Mouse (Mus musculus) CH12.LX (cell line): Measurements from ENCODE around the gene Pogz.

Experiments
- CTCF ChIP-seq, 2 experiments: IDR thresholded peaks in 1 of 2; conservative IDR thresholded peaks in 1 of 2; 2 replicates each; pipeline ENCODE4 v1.5.1; 2011 to 2012; ENCODE audit warnings: low read depth in 2 of 2, low read length in 2 of 2, improper control_type of control experiment in 1 of 2, inconsistent platforms in 1 of 2, mild to moderate bottlenecking in 1 of 2, moderate library complexity in 1 of 2
- EP300 ChIP-seq: IDR thresholded peaks from 2 replicates; pipeline ENCODE4 v1.6.1; 2011; ENCODE audit warnings: low read length, improper control_type of control experiment
- POLR2A ChIP-seq: IDR thresholded peaks from 2 replicates; pipeline ENCODE4 v1.6.1; 2011; ENCODE audit warnings: low read depth, mild to moderate bottlenecking, improper control_type of control experiment, low read length
- SIN3A ChIP-seq: IDR thresholded peaks from 2 replicates; pipeline ENCODE4 v1.6.1; 2012; ENCODE audit warnings: low read length, improper control_type of control experiment, inconsistent platforms
- TBP ChIP-seq: conservative IDR thresholded peaks from 2 replicates; pipeline ENCODE4 v1.6.1; 2011; ENCODE audit warnings: low read depth, low read length, improper control_type of control experiment

DNA sequence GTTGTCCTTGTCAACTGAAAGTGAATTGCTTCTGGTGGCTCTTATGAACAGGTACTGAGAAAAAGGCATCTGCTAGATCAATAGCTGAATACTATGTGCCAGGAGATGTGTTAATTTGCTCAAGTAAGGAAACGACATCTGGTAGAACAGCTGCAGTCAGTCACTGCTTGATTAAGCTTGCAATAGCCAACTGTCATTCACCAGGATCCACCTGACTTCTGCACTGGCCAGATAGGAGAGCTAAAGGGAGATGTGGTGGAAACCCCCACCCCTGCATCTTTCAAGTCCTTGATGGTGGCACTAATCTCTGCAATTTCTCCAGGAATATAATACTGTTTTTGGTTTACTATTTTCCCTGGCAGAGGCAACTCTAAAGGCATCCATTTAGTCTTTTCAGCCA, 69.1 kb downstream of the Pogz start:
- TF ChIP-seq CTCF (conservative IDR thresholded peaks at IDR 0.05 in 1 of 2, IDR thresholded peaks at IDR 0.05 in 1 of 2; ENCODE audit: low read depth in 2 of 2, low read length in 2 of 2), result no peak
- no peak for TF ChIP-seq POLR2A
- no peak for TF ChIP-seq EP300
- TF ChIP-seq TBP, result no peak
- TF ChIP-seq SIN3A, result no peak
